Mouse (Mus musculus): ENCODE data around the gene Daglb.

- no peak for TF ChIP-seq CTCF (IDR thresholded peaks at IDR 0.05; ENCODE audit: borderline replicate concordance, control insufficient read depth, extremely low read depth, insufficient read depth, low read length, poor library complexity)
- TF ChIP-seq POLR2A (IDR thresholded peaks at IDR 0.05; ENCODE audit: control insufficient read depth, extremely low read depth, insufficient read depth, low read length, poor library complexity), result no peak
Measured at GRCm38 (mm10) chr5:143495708-143496107, 31.3 kb downstream of the Daglb start.

Data from thymus, adult 2 months (tissue).